Mouse (Mus musculus) stomach, postnatal 0 days (tissue): ENCODE measurements at regions not wholly inside any gene's neighbourhood (a gene's known extent, or its start where the extent isn't known, plus 50 kb on each side); places are given as distances from the start of the nearest gene placed in this dataset.

Experiments
- ATAC-seq: fragments of 200-750 bp; cut with Nextera tagmentation; 2 replicates; pipeline ENCODE4 v1.8.0; 2017; ENCODE audit not compliant: low FRiP score, low TSS enrichment
- DNase-seq: peaks from one replicate; pipeline ENCODE4 v3.0.0-alpha.2; 2016; ENCODE audit warnings: low spot score
- H3K27ac ChIP-seq: fragments of 300-500 bp; sonication (generic); replicated peaks from 2 replicates; pipeline ENCODE4 v1.5.1; 2014; ENCODE audit warnings: mild to moderate bottlenecking, control low read depth
- H3K27me3 ChIP-seq: fragments of 300-500 bp; sonication (generic); 2 replicates; pipeline ENCODE4 v1.6.1; 2014; ENCODE audit warnings: low read length; ENCODE audit not compliant: control insufficient read depth, insufficient read depth
- H3K36me3 ChIP-seq: fragments of 300-500 bp; sonication (generic); 2 replicates; pipeline ENCODE4 v1.6.1; 2014; ENCODE audit warnings: low read length, mixed read lengths; ENCODE audit not compliant: control insufficient read depth, insufficient read depth
- H3K4me1 ChIP-seq: fragments of 300-500 bp; sonication (generic); replicated peaks from 2 replicates; pipeline ENCODE4 v1.6.1; 2014; ENCODE audit warnings: antibody characterized with exemption; ENCODE audit not compliant: control insufficient read depth, insufficient read depth
- H3K4me2 ChIP-seq: fragments of 300-500 bp; sonication (generic); replicated peaks from 2 replicates; pipeline ENCODE4 v1.6.1; 2014; ENCODE audit warnings: low read depth, mild to moderate bottlenecking, control low read depth, moderate library complexity
- H3K4me3 ChIP-seq: fragments of 300-500 bp; sonication (generic); 2 replicates; pipeline ENCODE4 v1.5.1; 2014; ENCODE audit warnings: low read depth, low read length, control low read depth
- H3K9ac ChIP-seq: fragments of 300-500 bp; sonication (generic); 2 replicates; pipeline ENCODE4 v1.6.1; 2014; ENCODE audit warnings: mild to moderate bottlenecking, low read length, control low read depth, mixed read lengths
- H3K9me3 ChIP-seq: fragments of 300-500 bp; sonication (generic); 2 replicates; pipeline ENCODE4 v1.6.1; 2016; ENCODE audit warnings: low read length; ENCODE audit not compliant: control insufficient read depth
- CTCF ChIP-seq: IDR thresholded peaks from 2 replicates; pipeline ENCODE4 v1.5.1; 2016; ENCODE audit warnings: antibody characterized with exemption, low read depth, mild to moderate bottlenecking, moderate library complexity
- EP300 ChIP-seq: optimal IDR thresholded peaks from 2 replicates; pipeline ENCODE3; 2016; ENCODE audit warnings: antibody characterized with exemption
- WGBS: fragments of 180-500 bp; shearing (Covaris S2); extraction: QIAGEN DNeasy Blood & Tissue Kit; methylation state at CpG from one replicate; pipeline ENCODE4 v1.1.7; 2014; 5-methylcytosine and 5-hydroxymethylcytosine counted together

- WGBS: 58% methylated on average over 5 of the region's 5 CpGs
- H3K27me3 ChIP-seq: no peaks in the 10 kb centered on the region
- ATAC-seq (peak; percentile 56; the same call in 1 of the 2 replicates), DNase-seq (peak; percentile 41)
- TF ChIP-seq EP300 (no peak), CTCF (no peak)
- no peaks in the 10 kb centered on the region for H3K9me3 ChIP-seq
- no peak overlapping the region for H3K9ac ChIP-seq
- no peak overlapping the region for H3K4me3 ChIP-seq
- H3K27ac ChIP-seq: peak overlapping the region; percentile 20; the same call in 1 of the 2 replicates
- H3K4me1 ChIP-seq: no peaks in the 10 kb centered on the region
- no peak overlapping the region for H3K4me2 ChIP-seq
- no peaks in the 10 kb centered on the region for H3K36me3 ChIP-seq
These were observed 258.3 kb downstream of the Sox2 start for GRCm38 (mm10) chr3:34908489-34908888.

GRCm38 (mm10) chr3:34909350-34909749 lies 259.1 kb downstream of the Sox2 start:
- H3K27me3 ChIP-seq: no peaks in the 10 kb centered on the region
- ATAC-seq: peak; percentile 57
- no peak overlapping the region for H3K9ac ChIP-seq
- no peaks in the 10 kb centered on the region for H3K4me1 ChIP-seq
- no peak overlapping the region for H3K4me3 ChIP-seq
- H3K4me2 ChIP-seq: no peak overlapping the region
- no peak for DNase-seq
- H3K27ac ChIP-seq: peak overlapping the region; percentile 20; the same call in 1 of the 2 replicates
- no peaks in the 10 kb centered on the region for H3K9me3 ChIP-seq
- H3K36me3 ChIP-seq: no peaks in the 10 kb centered on the region
- WGBS: 40% methylated on average over 3 of the region's 3 CpGs
- TF ChIP-seq CTCF (no peak), EP300 (peak; percentile 74)

- Histone ChIP-seq H3K4me1 (no peaks in the 10 kb centered on the region), H3K27me3 (no peaks in the 10 kb centered on the region), H3K4me2 (no peak overlapping the region), H3K9me3 (no peaks in the 10 kb centered on the region), H3K9ac (no peak overlapping the region), H3K4me3 (no peak overlapping the region), H3K36me3 (no peaks in the 10 kb centered on the region), H3K27ac (no peak overlapping the region)
- TF ChIP-seq CTCF: no peak
- TF ChIP-seq EP300: no peak
- DNase-seq (no peak), ATAC-seq (no peak)
- WGBS: 38% methylated on average over 6 of the region's 6 CpGs
These were observed 268.2 kb downstream of the Sox2 start for GRCm38 (mm10) chr3:34918326-34918932.

GRCm38 (mm10) chr3:34920497-34920896 lies 270.3 kb downstream of the Sox2 start:
- TF ChIP-seq EP300 (no peak), CTCF (no peak)
- 72% methylated on average over 5 of the region's 5 CpGs for WGBS
- ATAC-seq (no peak), DNase-seq (no peak)
- Histone ChIP-seq H3K27me3 (no peaks in the 10 kb centered on the region), H3K9me3 (no peaks in the 10 kb centered on the region), H3K27ac (no peak overlapping the region), H3K4me1 (no peaks in the 10 kb centered on the region), H3K9ac (no peak overlapping the region), H3K36me3 (no peaks in the 10 kb centered on the region), H3K4me2 (no peak overlapping the region), H3K4me3 (no peak overlapping the region)

- H3K9me3 ChIP-seq: no peaks in the 10 kb centered on the region
- no peaks in the 10 kb centered on the region for H3K4me1 ChIP-seq
- TF ChIP-seq EP300 (no peak), CTCF (no peak)
- no peaks in the 10 kb centered on the region for H3K36me3 ChIP-seq
- DNase-seq (peak; percentile 33), ATAC-seq (0 out of 2 replicates have a peak, but pooled peaks have one; percentile 32)
- no peaks in the 10 kb centered on the region for H3K27me3 ChIP-seq
- no peak overlapping the region for H3K27ac ChIP-seq
- no peak overlapping the region for H3K4me3 ChIP-seq
- no peak overlapping the region for H3K4me2 ChIP-seq
- WGBS: 15% methylated on average over 3 of the region's 3 CpGs
- no peak overlapping the region for H3K9ac ChIP-seq
These were observed 299.7 kb downstream of the Sox2 start for GRCm38 (mm10) chr3:34949867-34950266.

- Histone ChIP-seq H3K27ac (no peak overlapping the region), H3K9ac (no peak overlapping the region), H3K9me3 (no peaks in the 10 kb centered on the region), H3K4me3 (no peak overlapping the region), H3K27me3 (no peaks in the 10 kb centered on the region), H3K4me1 (no peaks in the 10 kb centered on the region), H3K4me2 (no peak overlapping the region), H3K36me3 (no peaks in the 10 kb centered on the region)
- WGBS: 61% methylated on average over 4 of the region's 4 CpGs
- no peak for DNase-seq
- TF ChIP-seq EP300 (no peak), CTCF (no peak)
- no peak for ATAC-seq
These were observed 306.0 kb downstream of the Sox2 start for GRCm38 (mm10) chr3:34956183-34956582.
